Mouse (Mus musculus): Measurements from ENCODE around the gene Trim25. TPM values are rescaled to one million over a fixed set of nuclear protein-coding genes. Genes with fewer than 3 reads are reported as not detected.

Gene Trim25
- total RNA-seq, 2 experiments from 2014 or later, result 4.1 to 4.9 TPM

DNA sequence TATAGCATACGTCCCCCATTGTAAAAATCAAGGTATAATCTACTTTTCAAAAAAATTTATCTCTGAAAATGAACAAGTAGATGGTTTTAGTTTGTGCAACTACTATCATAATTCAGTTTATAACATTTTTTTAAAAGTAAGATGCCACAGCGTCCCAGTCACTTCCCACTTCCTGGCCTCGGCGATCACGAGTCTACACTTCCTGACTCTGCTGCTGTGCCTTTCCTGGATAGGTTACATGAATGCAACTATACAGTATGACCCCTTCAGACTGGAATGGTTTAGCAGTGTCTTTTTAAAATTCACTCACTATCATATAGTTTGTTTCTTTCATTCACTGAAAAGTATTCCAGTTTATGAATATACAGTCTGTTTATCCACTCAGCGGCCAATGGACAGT, 52.6 kb downstream of the Trim25 start:
- no peak for DNase-seq (ENCODE audit: low spot score in 2 of 2)
- intact Hi-C loops (cut with DNase I), result no loop called here

DNA sequence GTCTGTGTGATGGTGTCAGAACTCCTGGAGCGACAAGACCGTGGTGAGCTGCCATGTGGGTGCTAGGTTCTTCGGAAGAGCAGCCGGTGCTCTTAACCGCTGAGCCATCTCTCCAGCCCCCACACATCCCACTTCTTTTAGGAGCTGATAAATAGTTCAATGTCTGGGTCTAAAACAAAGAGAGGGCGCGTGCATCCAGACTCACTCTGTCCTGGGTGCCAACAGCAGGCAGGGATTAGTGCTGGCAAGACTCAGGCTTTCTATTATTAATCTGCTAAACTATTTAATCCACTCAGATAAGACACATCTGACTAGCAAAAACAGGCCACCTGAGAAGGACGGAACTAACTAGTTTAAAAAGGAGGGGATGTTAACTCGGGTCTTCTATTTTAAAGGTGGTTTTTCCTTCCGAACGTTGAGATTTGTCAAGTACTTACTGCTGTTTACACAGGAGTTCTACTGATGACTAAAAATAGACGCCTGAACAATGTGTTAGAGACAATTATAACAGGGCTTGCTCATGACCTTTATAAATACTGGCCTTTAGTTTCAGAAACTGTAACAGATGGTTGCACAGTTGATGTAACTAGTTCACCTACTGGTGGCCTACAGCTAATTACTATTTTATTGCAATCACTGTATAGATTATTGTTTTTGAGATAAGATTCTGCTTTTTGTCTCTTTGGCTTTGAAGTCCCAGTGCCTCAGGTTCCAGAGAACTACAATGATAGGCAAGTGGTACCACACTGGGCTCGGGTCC, 56.9 kb downstream of the Trim25 start:
- intact Hi-C loops (cut with DNase I), result no loop called here

DNA sequence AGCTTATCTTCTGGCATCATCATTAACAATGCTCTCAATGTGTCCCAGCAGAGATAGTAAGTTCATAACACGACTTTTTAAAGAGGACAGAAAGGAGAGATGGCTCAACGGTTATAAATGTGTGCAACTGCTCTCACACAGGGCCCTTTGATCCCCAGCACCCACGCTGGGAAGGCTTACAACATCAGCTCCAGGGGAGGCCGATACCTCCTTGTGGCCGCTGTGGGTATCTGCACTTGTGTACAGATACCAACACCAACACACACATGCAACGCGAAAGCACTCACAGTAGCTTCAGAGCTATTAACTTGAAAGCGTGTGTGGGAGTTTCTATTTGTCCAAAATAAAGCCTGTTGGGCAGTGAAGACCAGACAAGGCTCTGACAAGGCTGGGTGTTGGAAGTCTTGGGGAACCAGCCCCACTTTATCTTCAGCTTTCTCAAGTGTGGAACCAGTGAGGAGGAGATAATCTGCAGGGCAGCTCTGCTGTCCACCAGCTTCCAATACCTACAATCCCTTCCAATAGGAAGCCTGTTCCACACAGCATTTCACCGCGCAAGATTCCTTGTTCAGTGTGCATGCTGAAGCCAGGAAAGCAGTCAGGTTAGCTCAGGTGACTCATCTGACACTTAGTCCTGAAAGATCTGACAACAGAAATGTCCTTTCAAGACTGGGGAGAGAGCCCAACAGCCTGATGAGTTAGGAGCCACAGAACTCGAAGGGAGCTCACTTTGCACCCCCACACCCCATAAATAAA, 59.5 kb downstream of the Trim25 start:
- no peak for DNase-seq (ENCODE audit: low spot score in 2 of 2)
- intact Hi-C loops (cut with DNase I), result no loop called here

More for the DNA sequence above, 56.9 kb downstream of the Trim25 start:
- no peak for DNase-seq (ENCODE audit: low spot score in 2 of 2)

DNA sequence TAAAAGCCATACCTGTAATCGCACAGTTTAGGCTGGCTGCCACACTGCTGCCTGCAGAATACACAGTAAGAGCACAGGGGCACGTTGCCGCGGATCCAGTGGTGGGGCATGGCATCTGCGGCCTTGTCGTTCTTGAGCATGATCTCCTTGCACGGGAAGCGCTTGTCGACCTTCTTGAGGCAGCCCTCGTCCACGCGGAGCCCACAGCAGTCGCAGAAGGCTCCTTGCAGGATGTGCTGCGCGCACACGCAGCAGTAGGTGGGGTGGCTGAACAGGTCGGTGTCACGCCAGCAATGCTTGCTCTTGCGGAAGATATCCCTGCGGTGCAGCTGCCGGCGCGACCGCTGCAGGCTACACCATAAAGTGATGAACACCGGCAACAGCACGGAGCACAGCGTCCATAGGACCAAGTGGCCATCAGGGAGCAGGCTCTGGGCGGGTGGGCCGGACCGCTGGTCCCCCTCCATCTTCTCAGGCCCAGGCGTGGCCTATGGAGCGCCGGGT, 60.8 kb downstream of the Trim25 start:
- DNase-seq (ENCODE audit: low spot score in 2 of 2), result peak in 1 of 2 experiments; percentile 58
- intact Hi-C loops (cut with DNase I), result no loop called here

DNA sequence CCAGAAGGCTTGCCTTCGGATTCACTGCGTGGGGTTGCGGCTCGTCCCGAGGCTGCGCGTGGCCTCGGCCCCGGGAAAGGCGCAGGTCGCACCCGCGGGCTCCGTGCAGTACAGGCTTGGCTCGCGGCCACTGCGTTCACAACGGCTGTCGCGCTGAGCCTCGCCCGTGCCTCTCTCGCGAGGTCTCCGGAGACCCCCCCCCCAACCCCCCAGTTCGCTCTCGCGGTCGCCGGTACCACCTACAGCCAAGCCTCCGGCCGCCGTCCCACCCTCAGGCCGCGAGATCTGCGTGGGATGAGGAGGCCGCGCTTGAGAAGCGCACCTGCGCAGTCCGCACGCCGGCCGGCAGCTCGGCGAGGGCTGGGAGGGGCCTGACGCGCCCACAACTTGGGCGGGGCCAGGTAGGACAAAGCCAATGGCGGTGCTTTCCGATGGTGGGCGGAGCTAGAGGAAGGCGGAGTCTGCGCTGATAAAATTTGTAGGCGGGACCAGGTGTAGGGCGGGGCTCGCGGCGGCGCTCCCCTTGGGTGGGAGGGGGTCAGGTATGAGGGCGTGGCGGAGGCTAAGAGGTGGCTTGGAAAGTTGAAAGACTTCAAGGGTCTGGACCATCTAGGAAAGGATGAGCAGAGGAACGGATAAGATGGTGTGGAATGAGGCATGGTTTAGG, 61.4 kb downstream of the Trim25 start:
- peak; percentile 90 to 91 for DNase-seq (ENCODE audit: low spot score in 2 of 2)
- intact Hi-C loops (cut with DNase I), result no loop called here

DNA sequence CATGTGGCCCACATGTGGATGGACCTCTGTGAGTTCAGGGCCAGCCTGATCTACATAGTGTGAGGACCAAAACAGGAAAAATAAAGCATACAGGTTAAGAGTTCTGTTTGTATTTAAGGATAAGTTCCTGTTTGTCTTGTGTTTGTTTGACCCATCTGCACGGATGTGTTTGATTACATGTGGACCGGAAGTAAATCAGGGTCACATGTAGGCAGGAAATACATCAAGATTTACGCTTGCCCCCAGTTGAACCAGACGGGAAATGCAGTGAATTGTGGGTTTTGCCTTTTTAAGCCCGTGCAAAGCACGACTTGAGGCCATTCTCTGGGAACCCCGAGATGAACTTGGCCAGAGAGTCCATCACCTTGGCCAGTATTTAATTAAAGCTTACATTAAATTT, 62.2 kb downstream of the Trim25 start:
- intact Hi-C loops (cut with DNase I), result no loop called here
- DNase-seq (ENCODE audit: low spot score in 2 of 2), result no peak

DNA sequence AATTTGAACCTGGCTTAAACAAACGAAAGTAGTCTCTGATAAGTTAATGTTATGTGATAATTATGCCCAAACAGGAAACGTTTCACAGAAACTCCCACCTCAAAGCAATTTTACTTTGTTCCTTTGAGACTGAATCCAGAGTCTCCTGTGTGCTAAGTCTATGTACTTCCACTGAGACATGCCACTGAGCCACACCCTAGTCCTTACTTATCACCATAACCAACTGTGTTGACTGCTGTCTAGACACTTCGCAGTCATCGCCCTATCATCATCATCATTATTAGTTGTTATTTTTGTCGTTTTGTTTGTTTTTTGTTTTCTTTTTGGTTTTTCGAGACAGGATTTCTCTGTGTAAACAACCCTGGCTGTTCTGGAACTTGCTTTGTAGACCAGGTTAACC, 65.1 kb downstream of the Trim25 start:
- no peak for DNase-seq (ENCODE audit: low spot score in 2 of 2)
- intact Hi-C loops (cut with DNase I), result no loop called here

DNA sequence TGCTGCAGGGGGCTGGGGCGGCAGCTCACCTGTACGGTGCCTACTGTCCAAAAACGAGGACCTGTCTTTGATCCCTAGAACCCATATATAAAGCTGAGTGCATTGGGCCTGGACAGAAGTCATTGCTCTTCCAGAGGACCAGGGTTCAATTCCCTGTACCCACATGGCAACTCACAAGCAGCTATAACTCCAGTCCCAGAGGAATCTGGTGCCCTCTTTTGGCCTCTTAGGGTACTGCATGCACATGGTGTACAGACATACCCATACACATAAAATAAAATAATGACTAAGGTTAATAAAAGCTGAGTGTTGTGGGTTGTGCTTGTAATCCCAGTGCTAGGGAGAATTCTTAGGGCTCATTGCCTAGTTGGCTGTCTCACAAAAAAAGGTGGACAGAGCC, 66.1 kb downstream of the Trim25 start:
- intact Hi-C loops (cut with DNase I), result no loop called here
- DNase-seq (ENCODE audit: low spot score in 2 of 2), result no peak

DNA sequence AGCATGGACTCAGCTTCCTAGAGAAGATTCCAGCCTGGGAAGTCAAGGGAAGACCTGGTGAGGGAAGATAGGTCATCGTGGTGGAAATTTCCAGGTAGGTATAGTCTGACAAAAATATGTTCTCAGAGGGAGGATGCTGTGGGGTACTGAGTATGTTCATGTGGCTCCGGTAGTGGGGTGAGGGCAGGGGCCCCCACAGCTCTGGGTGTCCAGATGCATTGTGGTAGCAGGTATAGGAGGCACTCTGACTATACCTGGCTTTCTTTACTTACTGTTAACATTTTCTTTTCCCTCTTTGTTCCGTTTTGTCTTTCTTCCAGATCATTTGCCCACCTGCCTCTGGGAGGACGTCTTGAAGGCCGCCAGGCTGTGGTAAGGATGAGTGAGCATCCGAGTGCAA, 67.0 kb downstream of the Trim25 start:
- intact Hi-C loops (cut with DNase I), result no loop called here
- DNase-seq (ENCODE audit: low spot score in 2 of 2), result no peak

DNA sequence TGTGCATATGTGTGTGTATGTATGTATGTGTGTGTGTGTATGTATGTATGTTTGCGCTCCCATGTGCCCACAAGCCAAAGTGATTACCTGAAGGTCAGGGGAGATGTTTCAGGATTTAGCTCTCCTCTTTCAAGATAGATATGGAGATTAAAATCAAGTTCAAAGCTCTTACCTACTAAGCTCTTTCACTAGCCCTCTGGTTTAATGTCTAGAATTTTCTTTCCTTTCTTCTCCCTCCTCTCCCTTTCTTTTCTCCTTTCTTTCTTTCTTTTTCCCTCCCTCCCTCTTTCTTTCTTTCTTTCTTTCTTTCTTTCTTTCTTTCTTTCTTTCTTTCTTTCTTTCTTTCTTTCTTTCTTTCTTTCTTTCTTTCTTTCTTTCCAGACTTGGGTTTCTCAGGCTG, 67.6 kb downstream of the Trim25 start, which contains the start of gene Dgke:
Gene Dgke, minus strand, starts transcription at position 101 of the 400 bp plus-strand sequence.
- no peak for DNase-seq (ENCODE audit: low spot score in 2 of 2)
- intact Hi-C loops (cut with DNase I), result no loop called here

DNA sequence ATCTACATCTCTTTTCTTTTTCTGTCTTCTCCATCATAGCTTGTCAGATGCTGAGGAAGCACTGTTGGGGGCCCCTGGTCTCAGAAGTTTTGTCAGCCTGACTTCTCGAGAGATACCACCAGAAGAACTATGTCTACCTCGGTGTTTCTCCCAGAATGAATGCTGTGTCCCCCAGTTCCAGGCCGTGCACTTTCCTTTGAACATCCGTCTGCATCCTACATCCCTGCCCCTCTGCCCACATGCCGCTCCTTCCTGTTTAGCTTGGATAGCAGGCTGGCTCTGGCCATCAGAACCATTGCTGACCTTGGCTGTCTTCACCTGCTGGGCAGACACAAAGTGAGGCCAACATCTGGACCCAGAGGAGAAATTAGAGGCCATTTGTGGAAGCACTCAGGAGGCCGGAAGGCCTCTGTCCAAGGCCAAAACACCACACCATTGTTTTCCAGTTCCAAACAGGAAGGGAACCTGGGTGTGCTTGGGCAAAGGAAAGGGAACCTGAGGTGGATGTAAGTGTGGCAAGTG, 68.2 kb downstream of the Trim25 start:
- intact Hi-C loops (cut with DNase I), result no loop called here
- no peak for DNase-seq (ENCODE audit: low spot score in 2 of 2)

DNA sequence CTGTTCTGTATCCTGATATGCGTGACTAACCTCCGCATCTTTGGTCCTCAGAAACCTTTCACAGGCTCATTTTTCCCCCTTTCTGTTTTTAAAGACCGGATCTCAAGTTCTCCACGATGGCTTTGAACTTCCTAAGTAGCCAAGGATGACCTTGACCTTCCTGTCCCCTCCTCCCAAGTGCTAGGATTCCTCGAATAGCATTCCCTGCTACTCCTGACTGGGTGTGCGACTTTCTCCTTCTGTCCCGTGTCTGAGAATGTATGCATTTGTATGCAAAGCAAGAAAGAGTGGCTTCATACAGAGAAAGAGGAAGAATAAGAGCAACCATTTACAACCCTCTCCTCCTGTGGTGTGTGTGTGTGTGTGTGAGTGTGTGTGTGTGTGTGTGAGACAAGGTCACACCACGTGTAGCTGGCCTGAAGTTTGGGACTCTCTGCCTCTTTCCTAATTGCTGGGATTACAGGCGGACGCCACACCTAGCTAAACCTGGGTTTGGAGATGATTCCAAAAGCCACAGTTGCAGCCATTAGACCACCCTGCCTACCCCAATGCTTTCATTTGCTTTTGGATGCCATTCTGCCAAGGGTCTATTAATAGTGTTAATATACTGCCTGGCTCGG, 68.8 kb downstream of the Trim25 start:
- intact Hi-C loops (cut with DNase I), result no loop called here
- no peak for DNase-seq (ENCODE audit: low spot score in 2 of 2)

DNA sequence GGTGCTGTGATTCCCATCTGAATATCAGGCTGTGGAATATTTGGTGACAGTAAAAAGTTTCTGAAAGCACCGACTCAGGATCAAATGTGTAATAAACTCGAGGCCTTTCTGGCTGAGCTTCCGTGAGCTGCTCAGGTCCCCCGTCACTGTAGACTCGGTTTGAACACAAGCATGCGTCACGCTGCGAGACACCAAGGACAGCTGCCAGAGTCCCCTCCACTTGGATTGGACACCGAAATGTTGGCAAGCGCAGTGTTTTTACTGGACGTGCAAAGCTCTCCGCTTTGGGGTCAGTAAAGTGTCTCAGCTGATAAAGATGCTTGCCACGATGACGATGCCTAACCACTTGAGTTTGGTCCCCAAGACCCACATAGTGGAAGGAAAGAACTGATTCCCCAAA, 69.5 kb downstream of the Trim25 start:
- intact Hi-C loops (cut with DNase I), result no loop called here
- DNase-seq (ENCODE audit: low spot score in 2 of 2), result no peak

DNA sequence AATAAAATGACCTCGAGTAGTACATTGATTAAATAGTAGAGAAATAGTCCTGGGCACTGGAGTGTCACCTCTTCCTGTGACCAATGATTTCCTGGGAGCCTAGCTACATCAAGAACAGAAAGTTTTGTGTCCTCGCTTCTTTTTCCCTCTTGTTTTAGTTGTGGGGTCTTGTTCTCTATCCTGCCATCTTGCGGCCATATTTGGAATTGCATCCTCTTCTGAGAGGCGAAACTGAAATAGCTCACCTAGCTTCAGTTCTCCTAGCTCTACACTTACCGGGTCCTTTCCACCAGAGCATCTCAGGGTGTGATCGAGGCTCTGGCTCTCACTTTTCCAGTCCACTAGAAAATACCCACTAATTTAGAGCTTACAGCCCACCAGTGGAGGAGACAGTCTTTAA, 70.1 kb downstream of the Trim25 start:
- peak in 1 of 2 experiments; percentile 34 for DNase-seq (ENCODE audit: low spot score in 2 of 2)
- intact Hi-C loops (cut with DNase I), result no loop called here

Other genes with a start within 250 kb of the Trim25 start
- gene Akap1, start 134.8 kb upstream of the Trim25 start, total RNA-seq (2021), result 10 to 100 TPM; 41.6 to 43.1 TPM
- gene Scpep1, start 43.9 kb upstream of the Trim25 start, total RNA-seq (2021), result 10 to 100 TPM; 16.3 to 19.3 TPM
- gene Elobl, start 32.4 kb upstream of the Trim25 start, total RNA-seq (2021), result not detected
- 10 to 100 TPM; 20.6 to 21.1 TPM for gene Coil, start 29.1 kb upstream of the Trim25 start, total RNA-seq (2021)
- 10 to 100 TPM; 55.6 to 57.2 TPM for gene Dgke, start 67.5 kb downstream of the Trim25 start, total RNA-seq (2021)
- gene Gm525, start 74.5 kb downstream of the Trim25 start, total RNA-seq (2021), result not detected